Mouse (Mus musculus) embryonic facial prominence, embryonic 10.5 days (tissue): ENCODE measurements around the gene Cpm. TPM values are rescaled to one million over a fixed set of nuclear protein-coding genes. Genes with fewer than 3 reads are reported as not detected.

Source experiments
- DNase-seq: peaks from one replicate; pipeline ENCODE4 v3.0.0-alpha.2; 2017; ENCODE audit warnings: low spot score
- H3K27ac ChIP-seq: fragments of 300-500 bp; sonication (generic); replicated peaks from 2 replicates; pipeline ENCODE4 v1.5.1; 2016; ENCODE audit warnings: mild to moderate bottlenecking
- H3K27me3 ChIP-seq: fragments of 300-500 bp; sonication (generic); replicated peaks from 2 replicates; pipeline ENCODE4 v1.6.1; 2016; ENCODE audit warnings: low read depth, mild to moderate bottlenecking; ENCODE audit not compliant: poor library complexity, severe bottlenecking
- H3K36me3 ChIP-seq: fragments of 300-500 bp; sonication (generic); replicated peaks from 2 replicates; pipeline ENCODE4 v1.6.1; 2016; ENCODE audit warnings: mild to moderate bottlenecking, moderate library complexity
- H3K4me1 ChIP-seq: fragments of 300-500 bp; sonication (generic); 2 replicates; pipeline ENCODE4 v1.6.1; 2016
- H3K4me3 ChIP-seq: fragments of 300-500 bp; sonication (generic); 2 replicates; pipeline ENCODE4 v1.5.1; 2016; ENCODE audit warnings: mild to moderate bottlenecking, moderate library complexity
- H3K9me3 ChIP-seq: fragments of 300-500 bp; sonication (generic); 2 replicates; pipeline ENCODE4 v1.6.1; 2016; ENCODE audit warnings: mild to moderate bottlenecking
- WGBS: fragments of 180-500 bp; shearing (Covaris S2); methylation state at CpG from one replicate; pipeline ENCODE4 v1.1.7; 2016; 5-methylcytosine and 5-hydroxymethylcytosine counted together
- polyA plus RNA-seq: library from polyadenylated mRNA; unstranded; fragments of >200 nt; fragmentation: Nextera tagmentation; extraction: Ambion mirVana; gene quantifications from 2 replicates; pipeline ENCODE4 v1.2.1, GENCODE M21; 2016

Cpm gene
- polyA plus RNA-seq, 1 experiment from 2014 or later: 11.6 TPM

DNA sequence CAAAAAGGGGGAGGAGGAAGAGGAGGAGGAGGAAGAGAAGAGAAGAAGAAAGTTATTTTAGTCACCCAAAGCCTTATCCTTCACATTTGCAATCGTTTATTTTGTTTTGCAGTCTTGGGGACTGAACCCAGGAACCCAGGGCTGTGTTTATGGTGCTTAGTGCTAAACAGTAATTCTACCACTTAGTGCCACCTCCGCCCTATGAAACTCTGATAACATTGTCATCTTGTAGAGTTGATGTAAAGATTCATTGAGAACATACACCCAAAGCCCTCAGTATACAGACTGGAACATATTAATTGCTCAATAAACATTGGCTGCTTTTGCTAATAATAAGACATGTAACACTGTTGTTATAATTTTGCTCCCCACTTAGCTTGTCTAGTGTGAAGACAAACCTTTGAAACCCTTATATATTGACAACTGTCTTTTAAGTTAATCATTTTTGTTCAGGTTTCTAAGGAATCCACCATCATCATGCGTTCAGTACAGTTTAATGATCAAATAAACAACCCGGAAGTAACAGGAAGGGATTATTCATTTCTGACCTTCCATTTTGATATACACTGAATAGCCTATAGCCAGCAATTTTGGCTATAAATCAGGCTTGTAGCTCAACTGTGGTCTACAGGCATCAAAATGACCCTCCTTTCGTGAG is 49.9 kb downstream of the Cpm start:
- Histone ChIP-seq H3K27me3 (peaks cover 4% of the 10 kb centered on the region; the same call in 1 of the 2 replicates), H3K9me3 (no peaks in the 10 kb centered on the region), H3K27ac (no peak overlapping the region), H3K4me3 (no peak overlapping the region), H3K4me1 (peaks cover 19% of the 10 kb centered on the region), H3K36me3 (peaks cover 3% of the 10 kb centered on the region; the same call in 1 of the 2 replicates)
- 86% methylated on average over 5 of the region's 5 CpGs for WGBS
- no peak for DNase-seq

DNA sequence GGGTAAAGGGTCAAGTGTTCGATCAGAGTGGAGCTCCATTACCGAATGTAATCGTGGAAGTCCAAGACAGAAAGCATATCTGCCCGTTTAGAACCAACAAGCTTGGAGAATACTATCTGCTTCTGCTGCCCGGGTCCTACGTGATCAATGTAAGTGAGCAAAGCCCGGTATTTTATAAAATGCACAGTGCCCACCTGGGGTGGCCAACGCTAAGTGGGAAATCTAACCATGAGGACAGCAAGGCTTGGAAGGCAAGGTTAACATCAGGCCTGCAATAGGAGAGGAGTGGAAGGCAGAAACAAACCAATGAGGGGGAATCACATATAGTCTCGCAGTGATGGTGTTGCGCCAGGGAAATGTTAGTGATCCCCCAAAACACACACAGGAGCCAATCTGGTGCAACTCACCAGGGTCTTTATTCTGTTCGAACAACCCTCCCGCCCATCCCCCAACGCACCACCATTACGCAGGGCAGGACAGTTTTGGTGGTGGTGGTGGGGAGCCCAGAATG is 50.7 kb downstream of the Cpm start:
- no peaks in the 10 kb centered on the region for H3K9me3 ChIP-seq
- no peak overlapping the region for H3K27ac ChIP-seq
- WGBS: 94% methylated on average over 14 of the region's 14 CpGs
- H3K27me3 ChIP-seq: peaks cover 4% of the 10 kb centered on the region; the same call in 1 of the 2 replicates
- DNase-seq: no peak
- H3K4me1 ChIP-seq: peaks cover 19% of the 10 kb centered on the region
- peaks cover 6% of the 10 kb centered on the region; the same call in 1 of the 2 replicates for H3K36me3 ChIP-seq
- no peak overlapping the region for H3K4me3 ChIP-seq

DNA sequence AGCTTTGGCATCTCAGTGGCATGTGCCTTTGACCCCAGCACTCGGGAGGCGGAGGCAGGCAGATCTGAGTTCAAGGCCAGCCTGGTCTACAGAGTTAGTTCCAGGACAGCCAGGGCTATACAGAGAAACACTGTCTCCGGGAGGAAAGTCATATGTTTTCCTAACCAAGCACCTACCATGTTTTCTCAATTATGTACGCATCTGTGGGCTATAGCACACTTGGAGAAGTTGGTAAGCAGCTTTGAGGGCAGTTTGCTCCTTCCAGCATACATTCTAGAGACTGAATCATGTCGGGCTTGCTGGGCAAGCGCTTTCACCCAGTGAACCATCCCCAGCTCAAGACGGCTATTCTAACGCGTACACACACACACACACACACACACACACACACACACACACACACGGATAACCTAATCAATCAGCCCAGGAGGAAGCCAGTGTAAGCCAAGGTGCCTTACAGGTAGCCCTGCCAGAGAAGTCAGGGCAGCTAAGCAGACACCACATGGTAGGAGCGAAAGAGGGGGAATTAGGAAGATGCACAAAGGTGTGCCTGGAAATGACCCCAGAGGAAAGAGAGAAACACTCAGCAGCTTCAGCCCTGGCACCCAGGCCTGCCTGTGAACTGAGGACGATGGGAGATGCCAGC is 51.7 kb downstream of the Cpm start:
- no peak for DNase-seq
- H3K27me3 ChIP-seq: peaks cover 4% of the 10 kb centered on the region; the same call in 1 of the 2 replicates
- no peak overlapping the region for H3K4me3 ChIP-seq
- WGBS: 86% methylated on average over 12 of the region's 12 CpGs
- H3K36me3 ChIP-seq: peaks cover 6% of the 10 kb centered on the region; the same call in 1 of the 2 replicates
- no peak overlapping the region for H3K27ac ChIP-seq
- H3K9me3 ChIP-seq: no peaks in the 10 kb centered on the region
- peaks cover 12% of the 10 kb centered on the region for H3K4me1 ChIP-seq

DNA sequence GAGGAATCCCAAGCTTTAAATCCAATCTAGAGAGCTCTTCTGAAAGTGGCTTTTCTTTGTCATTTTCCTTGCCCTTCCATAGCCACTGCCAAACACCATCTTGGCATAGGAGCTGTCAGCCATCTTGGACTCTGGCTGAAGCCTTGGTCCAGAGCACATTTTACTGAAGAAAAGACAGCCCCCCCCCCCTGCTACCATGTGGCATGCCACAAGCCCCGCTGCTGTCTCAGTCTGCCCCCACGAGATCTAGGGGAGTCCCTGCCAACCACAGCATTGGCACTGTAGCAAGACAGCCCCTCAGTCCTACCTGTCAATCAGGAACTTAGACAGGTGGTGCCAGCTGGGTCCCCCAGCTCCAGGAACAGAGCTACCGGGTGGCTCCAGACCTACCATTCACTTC is 52.2 kb downstream of the Cpm start:
- Histone ChIP-seq H3K27me3 (0 out of 2 replicates have a peak, but pooled peaks cover 4% of the 10 kb centered on the region), H3K4me1 (peaks cover 7% of the 10 kb centered on the region), H3K27ac (no peak overlapping the region), H3K9me3 (no peaks in the 10 kb centered on the region), H3K4me3 (no peak overlapping the region), H3K36me3 (peaks cover 6% of the 10 kb centered on the region; the same call in 1 of the 2 replicates)
- DNase-seq: no peak
- WGBS: 88% methylated on average over 3 of the region's 3 CpGs

DNA sequence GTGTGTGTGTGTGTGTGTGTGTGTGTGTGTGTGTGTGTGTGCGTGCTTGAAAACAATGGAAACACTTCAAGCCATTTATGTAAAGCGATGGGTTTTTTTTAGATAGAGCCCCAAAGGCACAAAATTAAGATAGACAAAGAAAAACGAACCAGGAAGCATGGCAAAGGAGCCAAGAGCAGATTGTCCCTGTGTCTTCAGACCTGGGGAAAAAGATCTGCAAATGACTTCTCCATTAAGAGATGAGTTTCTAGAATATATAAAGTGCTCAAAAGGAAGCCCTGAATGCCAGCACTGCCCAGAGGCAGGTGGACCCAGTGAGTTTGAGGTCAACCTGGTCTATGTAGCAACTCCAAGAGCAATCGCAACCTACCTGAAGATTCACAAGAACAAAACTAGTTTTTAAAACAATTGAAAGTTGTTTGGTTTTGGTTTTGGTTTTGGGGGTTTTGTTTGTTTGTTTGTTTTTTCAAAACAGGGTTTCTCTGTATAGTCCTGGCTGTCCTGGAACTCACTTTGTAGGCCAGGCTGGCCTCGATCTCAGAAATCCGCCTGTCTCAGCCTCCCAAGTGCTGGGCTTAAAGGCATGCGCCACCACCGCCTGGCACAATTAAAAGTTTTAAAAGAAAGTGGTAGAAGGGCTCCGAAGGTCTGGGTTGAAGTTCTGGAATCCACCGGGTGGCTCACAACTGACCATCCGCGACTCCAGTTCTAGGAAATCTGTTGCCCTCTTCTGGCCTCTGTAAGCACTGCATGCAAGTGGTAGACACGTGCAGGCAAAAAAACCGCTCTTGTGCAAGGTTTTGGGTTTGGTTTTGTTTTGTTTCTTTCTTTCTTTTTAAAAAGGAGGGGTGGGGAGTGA is 52.9 kb downstream of the Cpm start:
- 66% methylated on average over 14 of the region's 14 CpGs for WGBS
- Histone ChIP-seq H3K27ac (no peak overlapping the region), H3K9me3 (no peaks in the 10 kb centered on the region), H3K4me3 (no peak overlapping the region), H3K36me3 (peaks cover 6% of the 10 kb centered on the region; the same call in 1 of the 2 replicates), H3K27me3 (0 out of 2 replicates have a peak, but pooled peaks cover 4% of the 10 kb centered on the region), H3K4me1 (peaks cover 5% of the 10 kb centered on the region; the same call in 1 of the 2 replicates)
- DNase-seq: peak; percentile 53

DNA sequence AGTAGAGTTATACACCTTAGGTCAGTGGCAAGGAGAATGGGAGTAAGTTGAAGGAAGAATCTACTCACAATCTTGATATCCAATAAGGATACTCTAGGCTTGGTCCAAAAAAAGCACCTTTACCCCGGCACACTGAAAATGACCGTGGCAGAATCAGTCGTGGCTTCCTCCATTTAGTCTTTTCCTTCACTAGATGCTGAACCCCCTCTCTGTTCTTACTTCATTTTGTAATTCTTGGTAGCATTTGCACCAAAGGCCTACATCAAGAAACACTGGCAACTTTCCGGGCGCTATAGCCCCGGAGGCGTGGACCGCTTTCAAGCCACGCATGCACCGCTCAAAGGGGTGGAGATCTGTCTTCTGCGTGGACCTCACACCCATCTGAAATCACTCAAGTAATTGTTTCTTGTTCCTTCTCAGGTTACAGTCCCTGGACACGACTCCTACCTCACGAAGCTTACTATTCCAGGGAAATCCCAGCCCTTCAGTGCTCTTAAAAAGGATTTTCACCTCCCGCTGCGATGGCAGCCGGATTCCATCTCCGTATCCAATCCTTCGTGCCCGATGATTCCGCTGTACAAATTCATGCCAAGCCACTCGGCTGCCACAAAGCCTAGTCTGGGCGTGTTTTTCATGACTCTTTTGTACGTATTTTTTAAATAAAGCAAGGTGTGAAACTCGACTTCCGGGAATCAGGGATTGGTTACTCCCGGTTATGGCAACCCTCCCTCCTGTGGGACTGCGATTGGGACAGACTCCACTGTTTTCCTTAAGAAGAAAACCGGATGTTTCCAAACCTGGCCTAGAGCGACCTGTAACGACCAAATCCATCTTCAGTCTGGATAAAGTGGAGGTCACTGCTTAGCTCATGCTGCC is 53.8 kb downstream of the Cpm start:
- Histone ChIP-seq H3K36me3 (peaks cover 14% of the 10 kb centered on the region), H3K4me1 (peaks cover 5% of the 10 kb centered on the region; the same call in 1 of the 2 replicates), H3K9me3 (no peaks in the 10 kb centered on the region), H3K27me3 (no peaks in the 10 kb centered on the region), H3K27ac (no peak overlapping the region), H3K4me3 (no peak overlapping the region)
- WGBS: 81% methylated on average over 30 of the region's 30 CpGs
- no peak for DNase-seq

DNA sequence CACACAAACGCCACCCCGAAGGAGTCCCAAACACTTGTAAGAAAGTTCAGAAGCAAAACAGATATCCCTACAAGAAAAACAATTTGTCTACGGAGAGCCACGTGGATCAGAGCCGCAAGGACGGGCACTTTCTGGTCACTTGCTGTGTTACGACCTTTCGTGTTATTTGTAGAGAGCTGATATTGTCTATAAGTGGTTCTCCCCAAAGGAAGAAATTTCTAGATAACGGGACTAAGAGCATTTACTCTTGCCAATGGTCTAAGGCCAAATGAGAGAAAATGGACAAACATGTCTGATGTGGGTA is 54.4 kb downstream of the Cpm start:
- Histone ChIP-seq H3K4me3 (no peak overlapping the region), H3K27me3 (no peaks in the 10 kb centered on the region), H3K4me1 (peaks cover 5% of the 10 kb centered on the region; the same call in 1 of the 2 replicates), H3K27ac (no peak overlapping the region), H3K36me3 (peaks cover 20% of the 10 kb centered on the region), H3K9me3 (no peaks in the 10 kb centered on the region)
- 90% methylated on average over 9 of the region's 9 CpGs for WGBS
- no peak for DNase-seq

DNA sequence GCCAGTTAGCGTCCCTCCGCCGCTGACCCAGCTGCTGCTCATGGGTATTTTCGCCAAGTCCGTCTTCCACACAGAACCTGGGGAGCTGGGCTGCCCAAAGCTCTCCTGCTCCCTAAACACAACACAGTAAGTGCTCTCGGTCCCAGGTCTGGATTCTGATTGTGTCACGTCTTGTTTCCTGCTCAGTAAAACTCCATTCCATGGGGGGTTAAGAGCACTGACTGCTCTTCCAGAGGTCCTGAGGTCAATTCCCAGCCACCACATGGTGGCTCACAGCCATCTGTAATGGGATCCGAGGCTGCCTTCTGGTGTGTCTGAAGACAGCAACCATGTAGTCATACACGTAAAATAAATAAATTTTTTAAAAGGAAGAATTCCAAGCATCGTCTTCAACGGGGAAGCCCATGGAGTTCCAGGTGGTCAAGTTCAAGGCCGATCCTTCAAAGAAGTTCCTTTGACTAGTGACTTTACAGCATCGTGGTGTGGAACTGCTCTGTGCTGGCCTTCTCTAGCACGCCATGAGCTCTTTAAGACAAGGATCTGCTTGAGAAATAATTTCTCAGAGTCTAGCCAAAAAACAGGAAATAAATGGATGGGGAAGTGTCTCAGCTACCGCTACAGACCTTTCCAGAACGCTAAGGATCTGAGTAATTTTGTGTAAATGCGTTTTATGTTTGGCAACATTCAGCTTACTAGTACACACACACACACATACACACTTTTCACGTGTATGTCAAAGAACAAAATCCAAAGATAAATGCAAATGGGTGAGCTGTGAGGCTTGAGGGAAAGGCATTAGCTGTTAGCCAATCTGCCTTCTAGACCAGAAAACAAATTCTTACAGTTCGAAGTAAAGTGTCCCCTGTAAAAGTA is 55.2 kb downstream of the Cpm start:
- Histone ChIP-seq H3K27me3 (no peaks in the 10 kb centered on the region), H3K4me3 (no peak overlapping the region), H3K36me3 (peaks cover 28% of the 10 kb centered on the region), H3K9me3 (no peaks in the 10 kb centered on the region), H3K27ac (no peak overlapping the region), H3K4me1 (peaks cover 5% of the 10 kb centered on the region; the same call in 1 of the 2 replicates)
- 87% methylated on average over 19 of the region's 19 CpGs for WGBS
- DNase-seq: no peak

DNA sequence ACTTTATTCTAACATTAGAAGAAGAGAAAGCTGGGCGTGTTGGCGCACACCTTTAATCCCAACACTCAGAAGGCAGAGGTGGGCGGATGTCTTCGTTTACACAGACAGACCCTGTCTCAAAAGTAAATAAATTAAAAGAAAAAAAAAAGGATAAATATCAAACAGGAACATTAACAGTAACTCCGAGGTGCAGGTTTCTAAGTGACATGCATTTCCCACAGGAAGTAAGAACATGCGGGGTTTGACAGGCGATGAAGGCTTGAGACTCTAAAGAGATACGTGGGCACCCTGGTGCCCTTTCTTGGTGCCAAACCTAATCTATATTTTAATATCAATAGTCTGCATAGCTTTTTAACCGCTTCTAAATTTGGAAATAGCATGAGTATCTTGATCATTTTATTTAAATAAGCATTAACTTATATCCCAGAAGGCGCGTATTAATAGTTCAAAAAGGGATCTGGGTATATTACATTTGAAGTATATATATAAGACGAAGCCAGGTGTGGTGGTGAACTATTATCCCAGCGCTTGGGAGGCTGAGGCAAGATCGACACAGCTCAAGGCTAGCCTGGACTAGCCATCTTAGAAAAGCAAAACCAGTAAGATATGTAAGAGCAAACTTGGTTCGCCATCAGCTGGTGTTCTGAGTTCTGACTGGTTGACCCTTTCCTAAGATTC is 56.0 kb downstream of the Cpm start:
- Histone ChIP-seq H3K36me3 (peaks cover 36% of the 10 kb centered on the region), H3K27me3 (no peaks in the 10 kb centered on the region), H3K4me3 (no peak overlapping the region), H3K4me1 (peaks cover 5% of the 10 kb centered on the region; the same call in 1 of the 2 replicates), H3K27ac (no peak overlapping the region), H3K9me3 (no peaks in the 10 kb centered on the region)
- DNase-seq: no peak
- WGBS: 92% methylated on average over 15 of the region's 15 CpGs

DNA sequence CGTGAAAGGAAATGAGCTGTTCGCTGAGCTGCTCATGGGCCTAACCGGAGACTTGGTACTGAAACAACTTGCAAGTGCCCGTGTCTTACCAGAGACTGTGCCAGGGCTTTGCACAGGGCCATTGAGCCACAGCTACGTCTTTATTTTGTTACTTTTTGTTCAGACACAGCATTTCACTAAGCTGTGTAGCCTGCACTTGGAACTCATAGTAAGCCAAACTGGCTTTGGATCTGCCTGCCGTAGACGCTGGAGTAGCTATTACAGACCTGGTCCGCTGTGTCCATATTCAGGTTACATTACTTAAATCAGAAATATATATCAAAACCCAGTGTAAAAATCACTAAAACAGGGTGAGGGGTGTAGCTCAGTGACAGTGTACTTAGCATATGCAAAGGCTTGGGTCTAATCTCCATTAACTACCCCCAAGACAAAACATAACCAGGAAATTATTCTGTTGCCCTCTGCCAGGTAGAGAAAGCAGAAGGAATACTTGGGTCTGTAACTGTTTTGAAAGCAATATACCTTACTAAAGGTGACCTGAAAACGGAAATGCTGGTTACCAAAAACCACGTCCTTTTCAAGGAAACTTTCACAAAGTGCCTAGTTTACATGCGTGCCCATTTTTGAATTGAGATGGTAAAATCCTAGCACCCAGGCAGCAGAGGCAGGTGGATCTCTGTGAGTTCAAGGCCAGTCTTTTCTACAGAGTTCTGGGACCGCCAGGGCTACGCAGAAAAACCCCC is 56.7 kb downstream of the Cpm start:
- Histone ChIP-seq H3K9me3 (no peaks in the 10 kb centered on the region), H3K36me3 (peaks cover 43% of the 10 kb centered on the region), H3K27ac (no peak overlapping the region), H3K27me3 (no peaks in the 10 kb centered on the region), H3K4me3 (no peak overlapping the region), H3K4me1 (peaks cover 5% of the 10 kb centered on the region; the same call in 1 of the 2 replicates)
- no peak for DNase-seq
- 93% methylated on average over 13 of the region's 13 CpGs for WGBS
